Mouse (Mus musculus) layer of hippocampus, adult 2 months (tissue): ENCODE measurements around the gene Dcaf17. TPM values are rescaled to one million over a fixed set of nuclear protein-coding genes. Genes with fewer than 3 reads are reported as not detected.

Source experiments
- DNase-seq, 2 experiments: peaks; one replicate each; pipeline ENCODE4 v3.0.0; 2022; ENCODE audit warnings: low spot score in 2 of 2
- H3K27ac ChIP-seq: fragments of 200-600 bp; 2 replicates; pipeline ENCODE4 v1.8.1; 2022
- H3K4me3 ChIP-seq: fragments of 200-600 bp; 2 replicates; pipeline ENCODE4 v1.8.1; 2022; ENCODE audit warnings: mild to moderate bottlenecking
- CTCF ChIP-seq: fragments of 200-600 bp; conservative IDR thresholded peaks from 2 replicates; pipeline ENCODE4 v1.8.1; 2022; ENCODE audit warnings: antibody characterized with exemption, mild to moderate bottlenecking, moderate library complexity
- total RNA-seq, 2 experiments: library from RNA; stranded (reverse); gene quantifications; 2 replicates each; pipeline ENCODE4 v1.2.3; 2021

The Dcaf17 gene
- total RNA-seq, 2 experiments from 2014 or later, result 13.3 TPM

GRCm38 (mm10) chr2:71073828-71074227 lies 18.7 kb downstream of the Dcaf17 start:
- no peak for DNase-seq
- no peak overlapping the region for H3K27ac ChIP-seq
- H3K4me3 ChIP-seq, result no peak overlapping the region
- TF ChIP-seq CTCF, result no peak

DNA sequence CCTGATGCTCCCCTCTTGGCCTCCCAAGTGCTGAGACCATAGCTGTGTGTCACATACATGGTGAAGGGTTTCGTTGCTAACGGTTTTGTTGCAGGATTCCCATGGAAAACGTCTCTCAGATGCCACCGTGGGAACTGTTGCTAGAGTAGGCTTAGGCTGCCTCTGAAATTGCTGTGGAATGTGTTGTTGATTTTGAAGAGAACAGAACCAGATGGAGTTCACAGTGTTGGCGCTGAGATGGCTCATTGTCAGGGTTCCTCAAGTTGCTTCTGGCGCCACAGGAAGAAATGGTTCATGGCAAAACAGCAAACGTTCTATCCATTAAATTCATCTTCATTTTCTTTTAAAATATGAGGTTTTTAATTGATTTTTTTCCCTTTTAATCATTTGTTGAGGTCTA lies 27.3 kb downstream of the Dcaf17 start:
- no peak for TF ChIP-seq CTCF
- DNase-seq, result peak; percentile 44 to 68
- Histone ChIP-seq H3K4me3 (no peak overlapping the region), H3K27ac (peak overlapping the region; percentile 85)

- no peak for DNase-seq
Measured at GRCm38 (mm10) chr2:71083454-71084193, 28.5 kb downstream of the Dcaf17 start.

GRCm38 (mm10) chr2:71089766-71090165 lies 34.6 kb downstream of the Dcaf17 start:
- H3K4me3 ChIP-seq, result no peak overlapping the region
- DNase-seq, result no peak
- no peak overlapping the region for H3K27ac ChIP-seq
- TF ChIP-seq CTCF, result no peak

More at GRCm38 (mm10) chr2:71083454-71084193, 28.5 kb downstream of the Dcaf17 start:
- Histone ChIP-seq H3K27ac (0 out of 2 replicates have a peak overlapping the region, but pooled peaks have one; percentile 85), H3K4me3 (no peak overlapping the region)
- TF ChIP-seq CTCF, result no peak

DNA sequence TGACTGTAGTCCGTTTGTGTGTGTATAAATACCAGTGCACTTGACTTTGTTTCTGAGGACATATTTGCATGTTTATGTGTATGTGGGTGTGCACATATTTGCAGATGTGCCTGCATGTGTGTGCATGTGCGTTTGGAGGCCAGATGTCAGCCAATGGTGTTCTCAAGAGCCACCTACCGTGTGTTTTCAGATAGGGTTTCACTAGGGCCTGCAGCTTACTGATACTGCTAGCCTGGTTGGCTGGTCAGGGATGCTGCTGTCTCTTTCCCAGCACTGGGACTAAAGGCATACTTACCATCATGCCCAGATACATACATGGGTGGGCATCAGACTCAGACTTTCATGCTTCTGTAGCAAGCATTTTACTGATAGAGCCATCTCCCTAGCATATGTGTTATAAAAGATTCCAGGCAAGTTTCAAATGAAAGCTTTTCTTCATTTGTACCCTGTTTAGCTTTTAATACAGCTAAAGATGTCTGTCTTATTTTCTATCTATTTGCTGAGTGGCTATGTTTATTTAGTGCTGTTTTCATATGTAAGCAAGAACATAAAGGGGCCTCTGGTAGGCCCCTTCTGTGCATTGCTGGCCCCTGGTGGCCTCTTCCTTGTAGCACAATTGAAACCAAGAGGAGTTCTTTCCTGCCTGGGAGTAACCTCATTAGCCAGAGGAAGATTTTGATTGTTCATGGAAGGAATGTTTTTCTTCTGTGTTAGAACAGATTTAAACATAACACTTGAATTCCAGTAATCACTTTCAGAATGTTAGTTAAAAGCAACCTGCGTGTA lies 35.7 kb downstream of the Dcaf17 start:
- no peak overlapping the region for H3K4me3 ChIP-seq
- no peak overlapping the region for H3K27ac ChIP-seq
- DNase-seq, result no peak
- peak; percentile 71 for TF ChIP-seq CTCF

- H3K4me3 ChIP-seq, result no peak overlapping the region
- DNase-seq, result no peak
- no peak for TF ChIP-seq CTCF
- no peak overlapping the region for H3K27ac ChIP-seq
Measured at GRCm38 (mm10) chr2:71096170-71096569, 41.0 kb downstream of the Dcaf17 start.

DNA sequence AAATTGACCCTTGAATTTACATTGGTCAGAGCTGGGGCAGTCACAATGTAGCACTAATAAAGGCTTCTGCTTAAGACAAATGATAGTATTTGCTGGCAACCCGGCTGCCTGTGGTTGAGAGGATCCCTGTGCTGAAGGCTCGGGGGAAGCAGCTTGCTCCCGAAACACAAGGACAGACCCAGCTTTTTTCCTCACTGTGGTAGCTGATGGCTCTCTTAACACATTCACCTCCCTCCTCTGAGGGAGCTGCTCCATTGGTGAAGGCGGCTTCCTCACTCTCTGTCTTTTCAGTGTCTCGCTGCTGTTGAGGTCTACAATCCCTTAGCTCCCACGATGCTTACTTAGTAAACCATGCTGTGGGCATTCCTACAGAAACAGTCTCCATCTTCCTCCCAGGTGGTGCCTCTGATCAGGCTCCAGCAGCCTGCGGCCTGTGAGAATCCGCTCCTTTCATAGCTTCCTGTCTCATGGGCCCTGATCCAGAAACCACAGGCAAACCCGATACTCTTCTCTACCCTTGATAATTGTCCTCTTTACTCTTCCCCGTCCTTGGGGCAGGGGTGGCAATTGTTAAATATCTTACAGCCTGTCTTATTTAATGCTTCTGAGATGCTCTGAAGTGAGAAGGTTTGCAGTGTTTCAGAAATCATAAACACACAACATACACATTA lies 47.6 kb downstream of the Dcaf17 start:
- DNase-seq, result no peak
- no peak for TF ChIP-seq CTCF
- H3K27ac ChIP-seq, result no peak overlapping the region
- H3K4me3 ChIP-seq, result no peak overlapping the region

GRCm38 (mm10) chr2:71103292-71103680 lies 48.2 kb downstream of the Dcaf17 start:
- no peak for TF ChIP-seq CTCF

DNA sequence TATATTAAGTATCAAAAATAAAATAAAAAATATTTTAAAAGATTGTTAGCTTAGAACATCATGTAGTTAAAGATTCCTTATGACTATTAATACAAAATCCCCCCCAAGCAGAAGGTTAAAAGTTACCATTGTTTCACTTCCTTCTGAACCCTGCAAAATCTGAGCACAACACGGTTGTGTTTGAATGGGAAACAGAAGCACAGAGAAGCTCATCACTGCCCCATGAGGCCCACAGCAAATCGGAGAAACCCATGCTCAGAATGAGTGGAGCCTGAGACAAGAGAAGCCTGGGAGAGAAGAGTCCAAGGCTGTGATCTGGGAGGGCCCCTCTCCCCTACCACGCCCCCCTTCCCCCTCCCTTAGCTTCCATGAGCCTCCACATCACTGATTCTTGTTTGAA lies 49.6 kb downstream of the Dcaf17 start:
- no peak for TF ChIP-seq CTCF
- no peak overlapping the region for H3K4me3 ChIP-seq

More at GRCm38 (mm10) chr2:71103292-71103680, 48.2 kb downstream of the Dcaf17 start:
- DNase-seq, result no peak
- H3K27ac ChIP-seq, result no peak overlapping the region
- H3K4me3 ChIP-seq, result no peak overlapping the region

GRCm38 (mm10) chr2:71105469-71106215 lies 50.5 kb downstream of the Dcaf17 start:
- no peak overlapping the region for H3K27ac ChIP-seq

More for the DNA sequence above, 49.6 kb downstream of the Dcaf17 start:
- H3K27ac ChIP-seq, result no peak overlapping the region
- DNase-seq, result no peak

GRCm38 (mm10) chr2:71107225-71107624 lies 52.1 kb downstream of the Dcaf17 start:
- no peak overlapping the region for H3K4me3 ChIP-seq
- TF ChIP-seq CTCF, result no peak
- DNase-seq, result no peak

More at GRCm38 (mm10) chr2:71105469-71106215, 50.5 kb downstream of the Dcaf17 start:
- H3K4me3 ChIP-seq, result no peak overlapping the region
- no peak for TF ChIP-seq CTCF
- no peak for DNase-seq

GRCm38 (mm10) chr2:71108541-71108940 lies 53.4 kb downstream of the Dcaf17 start:
- TF ChIP-seq CTCF, result no peak
- Histone ChIP-seq H3K4me3 (no peak overlapping the region), H3K27ac (no peak overlapping the region)
- no peak for DNase-seq

More at GRCm38 (mm10) chr2:71107225-71107624, 52.1 kb downstream of the Dcaf17 start:
- no peak overlapping the region for H3K27ac ChIP-seq
